8 mouse cellular contexts compared by ENCODE assay signal in the genomic region with DNA sequence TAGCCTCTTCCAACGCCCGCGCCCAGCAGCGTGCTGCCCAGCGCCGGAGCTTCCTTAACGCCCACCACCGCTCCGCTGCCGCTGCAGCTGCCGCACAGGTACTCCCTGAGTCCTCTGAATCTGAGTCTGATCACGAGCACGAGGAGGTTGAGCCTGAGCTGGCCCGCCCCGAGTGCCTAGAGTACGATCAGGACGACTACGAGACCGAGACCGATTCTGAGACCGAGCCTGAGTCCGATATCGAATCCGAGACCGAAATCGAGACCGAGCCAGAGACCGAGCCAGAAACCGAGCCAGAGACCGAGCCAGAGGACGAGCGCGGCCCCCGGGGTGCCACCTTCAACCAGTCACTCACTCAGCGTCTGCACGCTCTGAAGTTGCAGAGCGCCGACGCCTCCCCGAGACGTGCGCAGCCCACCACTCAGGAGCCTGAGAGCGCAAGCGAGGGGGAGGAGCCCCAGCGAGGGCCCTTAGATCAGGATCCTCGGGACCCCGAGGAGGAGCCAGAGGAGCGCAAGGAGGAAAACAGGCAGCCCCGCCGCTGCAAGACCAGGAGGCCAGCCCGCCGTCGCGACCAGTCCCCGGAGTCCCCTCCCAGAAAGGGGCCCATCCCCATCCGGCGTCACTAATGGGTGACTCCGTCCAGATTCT. TPM values are rescaled to one million over a fixed set of nuclear protein-coding genes. Genes with fewer than 3 reads are reported as not detected.
A peak's percentile ranks its signal among the peaks of the same experiment; 100 is the strongest.
DNase-seq lines count a peak whose midpoint lies in the region; ATAC-seq and TF ChIP-seq lines count a peak whose summit lies in the region.

No protein-coding gene starts in this region.

- TF ChIP-seq CTCF in kidney, postnatal 0 days (IDR thresholded peaks at IDR 0.05; ENCODE audit: low read depth): no peak

- H3K4me2 ChIP-seq in kidney, postnatal 0 days (ENCODE audit: low read length): peak overlapping the region; percentile 44
- H3K4me2 ChIP-seq in embryonic facial prominence, embryonic 15.5 days (replicated peaks): peak overlapping the region; percentile 47
- peak overlapping the region; percentile 47 for H3K4me2 ChIP-seq in limb, embryonic 11.5 days (ENCODE audit: low read depth, severe bottlenecking)
- H3K4me2 ChIP-seq in neural tube, embryonic 15.5 days: peak overlapping the region; percentile 56

- no peak overlapping the region for H3K9ac ChIP-seq in kidney, postnatal 0 days (ENCODE audit: low read depth, low read length)
- H3K9ac ChIP-seq in embryonic facial prominence, embryonic 15.5 days: 0 out of 2 replicates have a peak overlapping the region, but pooled peaks have one; percentile 12
- H3K9ac ChIP-seq in limb, embryonic 11.5 days (ENCODE audit: low read length): no peak overlapping the region
- 0 out of 2 replicates have a peak overlapping the region, but pooled peaks have one; percentile 26 for H3K9ac ChIP-seq in neural tube, embryonic 15.5 days (replicated peaks)

- H3K36me3 ChIP-seq in kidney, postnatal 0 days (ENCODE audit: insufficient read depth, low read length): peaks cover 26% of the 10 kb centered on the region
- H3K36me3 ChIP-seq in embryonic facial prominence, embryonic 15.5 days: peaks cover 74% of the 10 kb centered on the region
- peaks cover 36% of the 10 kb centered on the region for H3K36me3 ChIP-seq in limb, embryonic 11.5 days (ENCODE audit: control insufficient read depth, insufficient read depth, low read length)
- peaks cover 42% of the 10 kb centered on the region for H3K36me3 ChIP-seq in neural tube, embryonic 15.5 days

- 53% methylated on average over 58 of the region's 58 CpGs for WGBS in kidney, postnatal 0 days
- 49% methylated on average over 58 of the region's 58 CpGs for WGBS in embryonic facial prominence, embryonic 15.5 days
- WGBS in limb, embryonic 11.5 days: 46% methylated on average over 58 of the region's 58 CpGs
- 42% methylated on average over 58 of the region's 58 CpGs for WGBS in neural tube, embryonic 15.5 days

- no peak overlapping the region for H3K27ac ChIP-seq in kidney, postnatal 0 days
- H3K27ac ChIP-seq in embryonic facial prominence, embryonic 15.5 days (replicated peaks): 0 out of 2 replicates have a peak overlapping the region, but pooled peaks have one; percentile 1
- no peak overlapping the region for H3K27ac ChIP-seq in limb, embryonic 11.5 days (replicated peaks; ENCODE audit: low read depth, low read length)
- H3K27ac ChIP-seq in neural tube, embryonic 15.5 days (replicated peaks): no peak overlapping the region

- H3K9me3 ChIP-seq in kidney, postnatal 0 days (replicated peaks; ENCODE audit: low read length): peaks cover 17% of the 10 kb centered on the region
- peaks cover 13% of the 10 kb centered on the region; the same call in 1 of the 2 replicates for H3K9me3 ChIP-seq in embryonic facial prominence, embryonic 15.5 days (replicated peaks)
- peaks cover 12% of the 10 kb centered on the region for H3K9me3 ChIP-seq in limb, embryonic 11.5 days (ENCODE audit: control insufficient read depth, low read length)
- H3K9me3 ChIP-seq in neural tube, embryonic 15.5 days (replicated peaks): 0 out of 2 replicates have a peak, but pooled peaks cover 11% of the 10 kb centered on the region

- DNase-seq in kidney, postnatal 0 days (ENCODE audit: low spot score): no peak
- DNase-seq in kidney, adult 9 months: no peak
- peak; percentile 43 for DNase-seq in limb, embryonic 11.5 days (ENCODE audit: low spot score)
- DNase-seq in cerebellum, adult 8-10 months: no peak
- DNase-seq in retina, embryonic 14.5 days (ENCODE audit: low spot score): no peak
- DNase-seq in gastrocnemius, adult 8-10 months (ENCODE audit: low spot score in 2 of 2): no peak

- peak overlapping the region; percentile 26 for H3K4me3 ChIP-seq in kidney, postnatal 0 days (replicated peaks; ENCODE audit: low read depth, low read length)
- H3K4me3 ChIP-seq in embryonic facial prominence, embryonic 15.5 days (replicated peaks): peak overlapping the region; percentile 40
- peak overlapping the region; percentile 23 for H3K4me3 ChIP-seq in limb, embryonic 11.5 days (ENCODE audit: low read depth, low read length)
- peak overlapping the region; percentile 36 for H3K4me3 ChIP-seq in neural tube, embryonic 15.5 days (replicated peaks)

- peaks cover 16% of the 10 kb centered on the region for H3K27me3 ChIP-seq in kidney, postnatal 0 days (ENCODE audit: insufficient read depth, low read length)
- peaks cover 48% of the 10 kb centered on the region for H3K27me3 ChIP-seq in embryonic facial prominence, embryonic 15.5 days
- H3K27me3 ChIP-seq in limb, embryonic 11.5 days (ENCODE audit: control insufficient read depth, insufficient read depth, low read length): peaks cover 37% of the 10 kb centered on the region
- H3K27me3 ChIP-seq in neural tube, embryonic 15.5 days (replicated peaks): peaks cover 56% of the 10 kb centered on the region

- H3K4me1 ChIP-seq in kidney, postnatal 0 days (replicated peaks; ENCODE audit: insufficient read depth, low read length): no peaks in the 10 kb centered on the region
- H3K4me1 ChIP-seq in embryonic facial prominence, embryonic 15.5 days: peaks cover 8% of the 10 kb centered on the region; the same call in 1 of the 2 replicates
- no peaks in the 10 kb centered on the region for H3K4me1 ChIP-seq in limb, embryonic 11.5 days (ENCODE audit: control insufficient read depth, insufficient read depth, low read length)
- H3K4me1 ChIP-seq in neural tube, embryonic 15.5 days: peaks cover 24% of the 10 kb centered on the region

- 0 out of 2 replicates have a peak, but pooled peaks have one; percentile 9 for ATAC-seq in kidney, postnatal 0 days (replicated peaks; ENCODE audit: low FRiP score, low read depth)
- no peak for ATAC-seq in embryonic facial prominence, embryonic 15.5 days (ENCODE audit: insufficient number of reproducible peaks, low FRiP score, low TSS enrichment, low read depth)
- ATAC-seq in limb, embryonic 11.5 days (ENCODE audit: insufficient number of reproducible peaks, low FRiP score, low TSS enrichment, low read depth): no peak
- ATAC-seq in neural tube, embryonic 15.5 days (ENCODE audit: low FRiP score): no peak

RNA-seq across cellular contexts. Expression of gene Gnas, which starts 0.8 kb away (rescaled TPM):
- polyA plus RNA-seq in kidney, postnatal 0 days (2015; fragmentation: Nextera tagmentation; extraction: Ambion mirVana): 1,338 and 1,363 TPM in 2 replicates
- polyA plus RNA-seq in embryonic facial prominence, embryonic 15.5 days (2015; fragmentation: Nextera tagmentation; extraction: Ambion mirVana): 2,102 and 2,156 TPM in 2 replicates
- polyA plus RNA-seq in limb, embryonic 11.5 days (2014; fragmentation: Nextera tagmentation; extraction: Ambion mirVana): 1,406 and 1,468 TPM in 2 replicates
- 1,725 and 1,770 TPM in 2 replicates for polyA plus RNA-seq in neural tube, embryonic 15.5 days (2015; fragmentation: Nextera tagmentation; extraction: Ambion mirVana)
- total RNA-seq in gastrocnemius, adult 8-10 months (2022): 1,000 to 10,000 TPM; 1,232 to 1,409 (median 1,307) TPM

Comparison
In these comparisons a context has a peak if more than half of its experiments do, and no peak if none do; other contexts are left out.
1. H3K9ac ChIP-seq: peak in embryonic facial prominence, embryonic 15.5 days (single experiment) and neural tube, embryonic 15.5 days (single experiment); none in kidney, postnatal 0 days (single experiment) and limb, embryonic 11.5 days (single experiment).
2. Peak in every context shown above with its lines, with median percentiles within 50 percentile points of each other: H3K4me2 ChIP-seq and H3K4me3 ChIP-seq.